Mouse (Mus musculus) testis, adult 2 months (tissue): ENCODE results near the gene Dazap1. TPM values are rescaled to one million over a fixed set of nuclear protein-coding genes. Genes with fewer than 3 reads are reported as not detected.

ENCODE experiments used
- H3K27ac ChIP-seq: fragments of 200-500 bp; 2 replicates; pipeline ENCODE4 v1.5.1; 2012; ENCODE audit warnings: low read depth, low read length; ENCODE audit not compliant: control insufficient read depth, insufficient read depth
- H3K27me3 ChIP-seq: fragments of 200-500 bp; 2 replicates; pipeline ENCODE4 v1.6.1; 2012; ENCODE audit warnings: mild to moderate bottlenecking, low read length, moderate library complexity; ENCODE audit not compliant: control insufficient read depth, insufficient read depth
- H3K36me3 ChIP-seq: fragments of 200-500 bp; 2 replicates; pipeline ENCODE4 v1.6.1; 2012; ENCODE audit warnings: mild to moderate bottlenecking, low read length; ENCODE audit not compliant: control insufficient read depth, insufficient read depth
- H3K4me1 ChIP-seq: fragments of 200-500 bp; 2 replicates; pipeline ENCODE4 v1.6.1; 2012; ENCODE audit warnings: low read length; ENCODE audit not compliant: control insufficient read depth, insufficient read depth
- H3K4me3 ChIP-seq: fragments of 200-500 bp; 2 replicates; pipeline ENCODE4 v1.5.1; 2012; ENCODE audit warnings: low read depth, mild to moderate bottlenecking, low read length, moderate library complexity, mixed read lengths; ENCODE audit not compliant: control insufficient read depth
- CTCF ChIP-seq: fragments of 200-500 bp; IDR thresholded peaks from 2 replicates; pipeline ENCODE4 v1.5.1; 2012; ENCODE audit warnings: low read depth, mild to moderate bottlenecking, inconsistent platforms, low read length, moderate library complexity; ENCODE audit not compliant: control insufficient read depth, insufficient read depth, insufficient replicate concordance
- POLR2A ChIP-seq: fragments of 200-500 bp; IDR thresholded peaks from 2 replicates; pipeline ENCODE4 v1.6.1; 2012; ENCODE audit warnings: low read depth, mild to moderate bottlenecking, inconsistent platforms, low read length, moderate library complexity; ENCODE audit not compliant: control insufficient read depth
- polyA plus RNA-seq: library from polyadenylated mRNA; depleted of rRNA; stranded (reverse); fragments of >200 nt; gene quantifications from 2 replicates; pipeline ENCODE4 v1.2.3, GENCODE M21; 2012

The Dazap1 gene
- polyA plus RNA-seq, 1 experiment = 97.5 TPM

DNA sequence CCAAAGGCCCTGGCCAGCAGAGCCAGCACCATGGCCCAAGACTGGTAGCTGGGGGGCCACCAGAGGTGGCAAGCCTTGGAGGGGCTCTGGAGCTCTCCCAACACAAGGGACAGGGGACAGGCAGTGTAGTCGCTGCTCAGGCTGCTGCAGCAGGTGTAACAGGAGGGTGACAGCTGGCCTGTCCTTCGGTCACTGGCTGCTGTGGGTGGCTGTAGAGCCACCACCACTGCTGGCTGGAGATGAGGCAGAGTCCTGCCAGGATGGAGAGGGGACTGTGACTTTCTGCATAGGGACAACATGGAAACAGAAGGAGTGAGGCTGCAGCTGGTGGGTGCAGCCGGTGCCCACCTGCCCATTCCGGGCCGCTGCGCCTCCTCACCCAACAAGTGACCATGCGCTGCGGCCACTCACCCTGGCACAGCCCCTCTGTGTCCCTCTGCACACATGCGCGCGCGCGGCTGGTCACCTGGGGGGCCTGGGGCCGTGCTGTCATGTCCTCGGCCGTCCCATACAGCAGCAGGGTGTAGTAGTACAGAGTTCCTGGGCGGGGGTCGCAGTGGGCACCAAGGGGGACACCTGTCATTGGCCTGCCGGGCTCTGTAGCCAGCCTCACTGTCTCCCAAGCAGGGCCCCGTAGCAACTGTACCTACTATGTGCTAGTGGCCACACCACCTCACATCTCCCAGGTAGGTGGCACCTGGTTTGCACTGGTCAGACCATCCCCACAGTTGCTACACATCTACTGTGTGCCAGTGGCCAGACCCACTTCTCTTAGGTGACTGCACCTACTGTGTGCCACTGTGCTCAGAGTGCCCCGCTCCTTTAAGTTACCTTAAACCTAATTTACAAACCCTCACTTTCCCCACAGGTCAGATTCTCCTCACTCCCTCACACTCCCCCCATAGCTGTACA, 60.6 kb downstream of the Dazap1 start:
- no peak overlapping the region for H3K27ac ChIP-seq
- H3K27me3 ChIP-seq = no peaks in the 10 kb centered on the region
- H3K4me1 ChIP-seq = peaks cover 35% of the 10 kb centered on the region
- TF ChIP-seq POLR2A = no peak
- no peak for TF ChIP-seq CTCF
- no peaks in the 10 kb centered on the region for H3K36me3 ChIP-seq
- H3K4me3 ChIP-seq = no peak overlapping the region

DNA sequence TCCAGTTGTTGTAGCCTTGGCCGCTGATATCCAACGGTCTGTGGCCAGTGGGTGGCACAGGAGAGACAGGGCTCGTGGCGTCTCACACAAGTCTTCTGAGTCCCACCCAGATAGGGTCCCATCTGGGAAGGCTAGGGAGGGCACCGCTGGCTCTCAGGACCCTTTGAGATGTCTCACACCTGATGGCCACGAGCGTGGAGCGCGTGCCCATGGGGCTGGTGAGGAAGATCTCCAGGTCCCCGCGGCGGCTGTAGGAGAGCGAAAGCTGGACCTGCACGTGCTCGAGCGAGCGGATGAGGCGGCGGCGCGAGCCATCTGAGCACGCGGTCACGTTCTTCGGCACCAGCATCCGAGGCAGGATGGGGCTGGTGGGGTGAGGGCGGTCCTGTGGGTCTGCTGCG, 61.5 kb downstream of the Dazap1 start:
- H3K27ac ChIP-seq = peak overlapping the region; percentile 32; the same call in 1 of the 2 replicates
- peak overlapping the region; percentile 86 for H3K4me3 ChIP-seq
- no peaks in the 10 kb centered on the region for H3K36me3 ChIP-seq
- TF ChIP-seq POLR2A (no peak), CTCF (no peak)
- peaks cover 35% of the 10 kb centered on the region for H3K4me1 ChIP-seq
- no peaks in the 10 kb centered on the region for H3K27me3 ChIP-seq

DNA sequence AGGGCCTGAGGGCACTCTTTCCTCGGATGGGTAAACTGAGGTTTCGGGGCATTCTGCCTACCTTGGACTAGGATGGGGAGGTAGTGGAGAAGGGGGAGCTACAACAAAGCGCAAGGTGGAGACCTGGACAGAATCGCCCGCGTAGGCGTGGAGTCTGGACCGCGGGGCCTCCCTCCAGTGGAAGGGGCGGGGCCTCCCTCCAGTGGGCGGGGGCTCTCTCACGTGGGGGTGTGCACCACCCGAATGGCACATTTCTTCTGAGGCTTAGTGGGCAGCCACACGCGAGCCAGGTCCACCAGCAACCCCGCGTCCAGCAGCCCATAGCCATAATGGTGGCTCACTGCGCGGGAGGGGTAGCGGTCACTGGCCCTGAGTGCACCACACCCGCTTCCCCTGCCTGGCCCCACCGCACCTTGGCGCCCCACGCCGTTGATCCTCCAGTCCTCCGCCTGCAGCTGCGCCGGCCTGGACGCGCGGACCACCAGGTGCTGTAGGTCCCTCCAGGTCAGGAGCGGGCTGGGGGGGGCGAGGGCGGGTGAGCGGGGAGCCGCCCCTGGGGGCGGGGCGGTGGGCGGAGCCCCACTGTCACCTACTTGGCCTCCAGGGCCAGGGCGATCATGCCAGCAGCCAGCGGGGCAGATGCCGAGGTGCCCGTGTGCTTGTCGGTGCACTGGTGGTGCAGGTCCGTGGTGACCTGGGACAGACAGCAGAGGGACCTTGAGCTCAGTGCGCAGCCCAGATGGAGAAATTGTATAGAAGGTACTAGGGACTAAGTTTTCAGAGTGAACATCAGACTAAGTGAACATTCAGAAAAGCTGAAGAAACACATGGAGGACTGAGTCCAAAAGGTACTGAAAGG, 62.2 kb downstream of the Dazap1 start:
- TF ChIP-seq CTCF (no peak), POLR2A (peak; percentile 22; the same call in 1 of the 2 replicates)
- Histone ChIP-seq H3K4me1 (peaks cover 35% of the 10 kb centered on the region), H3K36me3 (no peaks in the 10 kb centered on the region), H3K27ac (no peak overlapping the region), H3K4me3 (peak overlapping the region; percentile 86), H3K27me3 (no peaks in the 10 kb centered on the region)

- TF ChIP-seq CTCF (no peak), POLR2A (no peak; the same call in 1 of the 2 replicates)
- H3K27me3 ChIP-seq = no peaks in the 10 kb centered on the region
- no peaks in the 10 kb centered on the region for H3K36me3 ChIP-seq
- H3K27ac ChIP-seq = no peak overlapping the region
- H3K4me1 ChIP-seq = peaks cover 40% of the 10 kb centered on the region
- peak overlapping the region; percentile 86 for H3K4me3 ChIP-seq
These were observed 63.1 kb downstream of the Dazap1 start for GRCm38 (mm10) chr10:80324120-80325037.

- Histone ChIP-seq H3K4me3 (peak overlapping the region; percentile 51), H3K27ac (no peak overlapping the region), H3K4me1 (peaks cover 36% of the 10 kb centered on the region), H3K36me3 (no peaks in the 10 kb centered on the region), H3K27me3 (no peaks in the 10 kb centered on the region)
- TF ChIP-seq POLR2A (no peak), CTCF (no peak)
These were observed 63.8 kb downstream of the Dazap1 start for GRCm38 (mm10) chr10:80325045-80325444.

DNA sequence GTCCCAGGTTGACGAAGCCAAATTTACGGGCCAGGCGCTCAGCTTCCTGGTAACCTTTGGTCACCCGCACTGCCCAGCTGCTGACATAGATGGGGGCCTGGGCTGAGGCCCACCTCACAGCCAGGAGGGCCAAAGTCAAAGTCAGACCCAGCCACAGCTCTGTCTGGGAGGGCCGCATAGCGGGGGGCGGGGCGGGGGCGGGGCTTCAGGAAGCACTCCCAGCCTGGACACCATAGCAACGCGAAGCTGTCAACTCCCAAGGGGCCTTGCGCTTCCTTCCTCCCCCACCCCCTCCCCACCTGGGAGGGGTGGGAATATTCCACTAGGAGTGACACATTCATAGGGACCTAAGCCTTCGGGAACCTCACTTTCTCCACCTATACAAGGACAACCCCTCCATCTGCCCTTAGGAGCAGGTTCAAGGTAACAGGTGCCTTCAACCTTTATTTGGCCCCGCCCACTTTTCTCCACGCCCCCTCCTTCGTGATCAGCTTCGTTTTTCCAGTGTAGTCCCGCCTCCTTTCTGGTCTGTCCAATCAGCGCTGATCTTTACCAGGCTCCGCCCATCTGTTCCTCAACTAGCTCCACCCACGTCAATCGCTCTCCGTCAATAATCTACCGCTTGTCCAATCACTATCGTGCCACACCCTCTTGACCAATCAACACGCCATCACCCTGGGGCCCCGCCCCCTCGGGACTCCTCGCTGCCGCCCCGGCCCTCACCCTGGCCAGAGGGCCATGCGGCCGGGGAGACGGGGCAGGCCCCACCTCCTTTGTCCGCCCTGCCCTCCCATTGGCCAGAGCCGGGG, 68.2 kb downstream of the Dazap1 start, which contains the start of the genes Pcsk4 and Reep6:
Pcsk4 (minus strand) TSS at position 226 of the 809 bp plus-strand sequence.
Reep6 (plus strand) TSS at position 681 of the 809 bp plus-strand sequence.
- TF ChIP-seq POLR2A (peak; percentile 62), CTCF (no peak)
- H3K27ac ChIP-seq = peak within 1 kb of the TSS; percentile 98
- peak within 1 kb of the TSS; percentile 97 for H3K4me3 ChIP-seq
- H3K27me3 ChIP-seq = no peaks in the 10 kb centered on the region
- no peaks in the 10 kb centered on the region for H3K36me3 ChIP-seq
- H3K4me1 ChIP-seq = peaks cover 25% of the 10 kb centered on the region
